Mouse (Mus musculus) lung, embryonic 14.5 days (tissue): Measurements from ENCODE around the gene Trim13. TPM values are rescaled to one million over a fixed set of nuclear protein-coding genes. Genes with fewer than 3 reads are reported as not detected.
A peak's percentile ranks its signal among the peaks of the same experiment; 100 is the strongest.
"Not testable (repeated sequence)": the region's sequence is repeated elsewhere in the genome, so short reads cannot be mapped to it uniquely, and the experiment has no call there.

ENCODE experiments used
- ATAC-seq: fragments of 200-750 bp; cut with Nextera tagmentation; 2 replicates; pipeline ENCODE4 v1.8.0; 2017; ENCODE audit warnings: mild to moderate bottlenecking, moderate TSS enrichment, moderate library complexity; ENCODE audit not compliant: insufficient read depth
- DNase-seq: peaks from one replicate; pipeline ENCODE4 v3.0.0-alpha.2; 2015
- H3K27ac ChIP-seq: fragments of 300-500 bp; sonication (generic); 2 replicates; pipeline ENCODE4 v1.5.1; 2014; ENCODE audit warnings: low read depth, mild to moderate bottlenecking, moderate library complexity
- H3K27me3 ChIP-seq: fragments of 300-500 bp; sonication (generic); 2 replicates; pipeline ENCODE4 v1.6.1; 2014; ENCODE audit warnings: low read length, control low read depth; ENCODE audit not compliant: insufficient read depth
- H3K36me3 ChIP-seq: fragments of 300-500 bp; sonication (generic); 2 replicates; pipeline ENCODE4 v1.6.1; 2014; ENCODE audit warnings: control low read depth; ENCODE audit not compliant: insufficient read depth
- H3K4me1 ChIP-seq: fragments of 300-500 bp; sonication (generic); 2 replicates; pipeline ENCODE4 v1.6.1; 2014; ENCODE audit warnings: antibody characterized with exemption, control low read depth; ENCODE audit not compliant: insufficient read depth
- H3K4me2 ChIP-seq: fragments of 300-500 bp; sonication (generic); 2 replicates; pipeline ENCODE4 v1.6.1; 2014; ENCODE audit warnings: mild to moderate bottlenecking
- H3K4me3 ChIP-seq: fragments of 300-500 bp; sonication (generic); 2 replicates; pipeline ENCODE4 v1.5.1; 2014; ENCODE audit warnings: low read depth, low read length
- H3K9ac ChIP-seq: fragments of 300-500 bp; sonication (generic); 2 replicates; pipeline ENCODE4 v1.6.1; 2014
- H3K9me3 ChIP-seq: fragments of 300-500 bp; sonication (generic); 2 replicates; pipeline ENCODE4 v1.6.1; 2016; ENCODE audit warnings: low read depth, low read length, control low read depth
- CTCF ChIP-seq: IDR thresholded peaks from 2 replicates; pipeline ENCODE4 v1.5.1; 2016; ENCODE audit warnings: antibody characterized with exemption, low read depth
- WGBS: fragments of 180-500 bp; shearing (Covaris S2); extraction: QIAGEN DNeasy Blood & Tissue Kit; methylation state at CpG from one replicate; pipeline ENCODE4 v1.1.7; 2014; 5-methylcytosine and 5-hydroxymethylcytosine counted together
- polyA plus RNA-seq: library from polyadenylated mRNA; unstranded; fragments of >200 nt; fragmentation: Nextera tagmentation; extraction: Ambion mirVana; gene quantifications from 2 replicates; pipeline ENCODE4 v1.2.1, GENCODE M21; 2014

The Trim13 gene
- polyA plus RNA-seq, 1 experiment from 2014 or later: 15.1 TPM

DNA sequence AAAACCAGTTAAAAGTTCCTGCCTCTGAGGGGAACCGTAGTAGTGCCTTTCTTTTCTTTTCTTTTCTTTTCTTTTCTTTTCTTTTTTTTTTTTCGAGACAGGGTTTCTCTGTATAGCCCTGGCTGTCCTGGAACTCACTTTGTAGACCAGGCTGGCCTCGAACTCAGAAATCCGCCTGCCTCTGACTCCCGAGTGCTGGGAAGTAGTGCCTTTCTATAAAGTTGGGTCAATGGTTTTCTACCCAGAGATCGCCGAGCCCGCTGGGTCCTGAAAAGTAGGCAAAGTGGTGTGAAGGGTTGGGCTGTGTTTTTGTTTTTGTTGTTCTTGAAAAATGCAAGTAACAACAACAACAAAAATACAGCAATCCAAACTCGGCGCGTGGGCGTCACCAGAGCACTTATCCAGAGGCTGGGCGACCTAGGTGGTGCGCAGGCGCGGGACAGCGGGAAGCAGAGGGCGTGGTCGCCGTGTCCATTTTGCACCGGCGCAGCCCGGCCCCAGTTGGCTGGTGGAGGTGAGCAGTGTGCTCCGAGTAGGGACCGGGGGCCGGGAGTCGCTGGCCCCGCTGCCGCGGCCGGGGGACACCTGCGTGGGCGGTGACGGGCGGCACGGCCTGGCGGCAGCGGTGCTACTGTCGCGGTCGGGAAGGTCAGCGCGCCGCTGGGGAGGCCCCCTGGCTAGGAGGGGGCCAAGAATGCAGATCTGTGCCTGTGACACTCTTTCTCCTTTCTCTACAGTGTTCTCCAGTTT, 1.2 kb downstream of the Trim13 start:
- peak; percentile 98 for ATAC-seq
- peak; percentile 92 for DNase-seq
- peak overlapping the region; percentile 63 for H3K4me2 ChIP-seq
- TF ChIP-seq CTCF: no peak
- 5% methylated on average over 44 of the region's 44 CpGs for WGBS
- H3K36me3 ChIP-seq: peaks cover 7% of the 10 kb centered on the region; the same call in 1 of the 2 replicates
- H3K9me3 ChIP-seq: no peaks in the 10 kb centered on the region
- peak overlapping the region; percentile 73 for H3K27ac ChIP-seq
- peak overlapping the region; percentile 79 for H3K9ac ChIP-seq
- peaks cover 6% of the 10 kb centered on the region; the same call in 1 of the 2 replicates for H3K4me1 ChIP-seq
- no peaks in the 10 kb centered on the region for H3K27me3 ChIP-seq
- peak overlapping the region; percentile 72 for H3K4me3 ChIP-seq

DNA sequence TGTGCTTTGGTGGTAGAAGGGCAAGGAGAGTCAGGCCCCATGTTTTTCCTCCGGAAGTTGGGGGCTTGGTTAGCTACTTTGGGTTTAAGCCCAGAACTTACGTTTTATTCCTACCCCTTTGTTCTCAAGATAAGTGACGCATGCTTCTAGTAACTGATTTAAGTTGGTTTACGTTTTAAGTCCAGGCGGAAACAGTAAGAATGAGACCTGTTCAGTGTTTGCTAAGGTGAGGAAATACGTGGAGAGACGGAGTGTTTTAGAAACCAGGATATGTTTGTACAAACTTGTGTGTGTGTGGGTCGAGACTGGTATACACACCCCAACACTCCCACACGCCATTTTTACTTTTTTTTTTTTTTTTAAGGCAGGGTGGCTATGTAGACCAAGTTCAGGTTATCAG, 3.3 kb downstream of the Trim13 start:
- no peaks in the 10 kb centered on the region for H3K9me3 ChIP-seq
- no peak for TF ChIP-seq CTCF
- DNase-seq (no peak), ATAC-seq (no peak)
- WGBS: 68% methylated on average over 9 of the region's 9 CpGs
- peaks cover 22% of the 10 kb centered on the region; the same call in 1 of the 2 replicates for H3K36me3 ChIP-seq
- H3K4me1 ChIP-seq: peaks cover 6% of the 10 kb centered on the region; the same call in 1 of the 2 replicates
- no peaks in the 10 kb centered on the region for H3K27me3 ChIP-seq
- H3K9ac ChIP-seq: no peak overlapping the region
- no peak overlapping the region for H3K4me3 ChIP-seq
- no peak overlapping the region for H3K27ac ChIP-seq
- no peak overlapping the region for H3K4me2 ChIP-seq

DNA sequence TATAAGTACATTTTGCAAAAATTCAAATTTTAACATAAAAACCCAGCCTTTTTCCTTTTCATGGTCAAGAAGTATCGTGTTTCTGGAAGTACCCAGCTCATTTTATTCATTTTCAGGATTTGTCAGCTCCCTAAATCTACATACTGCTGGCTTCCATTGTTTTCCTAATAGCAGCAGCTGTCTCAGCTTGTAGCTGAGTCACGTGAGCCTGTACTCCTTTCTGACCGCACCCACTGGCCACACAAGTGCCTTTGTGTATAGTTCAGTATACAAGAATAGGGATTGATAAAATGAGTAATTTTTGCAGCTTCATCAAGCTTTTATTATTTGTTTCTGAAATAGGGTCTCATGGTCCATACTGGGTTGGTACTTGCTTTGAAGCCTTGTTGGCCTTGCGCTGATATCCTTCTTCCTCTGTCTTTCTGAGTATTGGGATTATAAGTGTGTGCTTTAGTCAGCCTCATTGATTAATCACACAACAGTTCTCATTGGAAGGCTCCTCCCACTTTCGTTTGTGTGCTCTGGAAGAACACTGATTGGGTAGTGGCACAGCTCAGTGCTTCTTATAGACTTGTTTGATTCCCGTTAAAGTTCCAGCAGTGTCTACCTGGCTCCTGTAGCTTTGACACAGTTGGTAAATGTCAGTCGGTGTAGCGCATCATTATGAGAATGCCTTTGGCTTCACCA, 5.2 kb downstream of the Trim13 start:
- 81% methylated on average over 8 of the region's 8 CpGs for WGBS
- ATAC-seq (no peak), DNase-seq (no peak)
- Histone ChIP-seq H3K36me3 (peaks cover 24% of the 10 kb centered on the region; the same call in 1 of the 2 replicates), H3K4me2 (no peak overlapping the region), H3K9me3 (no peaks in the 10 kb centered on the region), H3K4me3 (no peak overlapping the region), H3K27me3 (no peaks in the 10 kb centered on the region), H3K9ac (no peak overlapping the region), H3K4me1 (peaks cover 6% of the 10 kb centered on the region; the same call in 1 of the 2 replicates), H3K27ac (no peak overlapping the region)
- no peak for TF ChIP-seq CTCF

DNA sequence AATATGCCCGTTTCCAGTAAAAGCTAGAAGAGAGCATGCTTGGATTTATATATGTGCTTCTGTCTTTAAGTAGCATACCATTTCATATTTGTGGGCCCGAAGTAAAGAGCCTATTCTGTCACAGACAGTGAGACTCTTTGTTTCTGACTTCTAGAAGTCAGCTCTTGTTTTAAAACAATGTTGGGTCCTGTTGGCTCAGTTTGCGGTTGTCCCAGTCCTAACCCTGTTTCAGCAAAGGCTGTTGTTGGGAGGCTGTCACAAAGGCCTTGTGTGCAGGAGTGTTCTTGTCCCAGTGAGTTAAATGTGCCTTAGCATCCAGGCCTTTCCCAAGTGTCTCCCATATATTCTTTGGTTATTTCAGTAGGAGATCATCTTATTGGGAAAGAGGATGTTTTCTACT, 6.0 kb downstream of the Trim13 start:
- H3K27me3 ChIP-seq: no peaks in the 10 kb centered on the region
- H3K4me2 ChIP-seq: no peak overlapping the region
- peaks cover 24% of the 10 kb centered on the region; the same call in 1 of the 2 replicates for H3K36me3 ChIP-seq
- no peaks in the 10 kb centered on the region for H3K9me3 ChIP-seq
- no peak overlapping the region for H3K4me3 ChIP-seq
- DNase-seq (no peak), ATAC-seq (no peak)
- TF ChIP-seq CTCF: no peak
- H3K4me1 ChIP-seq: peaks cover 6% of the 10 kb centered on the region; the same call in 1 of the 2 replicates
- WGBS: 81% methylated on average over 3 of the region's 3 CpGs
- H3K9ac ChIP-seq: no peak overlapping the region
- no peak overlapping the region for H3K27ac ChIP-seq

DNA sequence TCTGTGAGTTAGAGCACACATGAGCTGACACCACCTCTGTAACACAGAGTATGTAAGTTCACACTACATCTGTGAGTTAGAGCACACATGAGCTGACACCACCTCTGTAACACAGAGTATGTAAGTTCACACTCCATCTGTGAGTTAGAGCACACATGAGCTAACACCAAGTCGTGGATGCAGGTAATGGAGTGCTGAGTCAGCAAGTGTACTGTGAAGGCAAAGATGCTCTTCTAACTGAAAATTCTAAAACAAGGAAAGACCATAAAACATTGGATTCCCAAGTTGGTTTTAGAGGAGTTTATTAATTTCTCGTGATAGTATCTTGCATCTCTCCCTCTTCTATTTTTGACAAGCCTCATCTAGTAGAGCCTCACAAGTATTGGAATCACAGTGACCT, 8.0 kb downstream of the Trim13 start:
- 79% methylated on average over 2 of the region's 2 CpGs for WGBS
- not testable (repeated sequence) for H3K9ac ChIP-seq, H3K27ac ChIP-seq, H3K4me1 ChIP-seq, H3K4me3 ChIP-seq, H3K4me2 ChIP-seq, ATAC-seq, DNase-seq, H3K27me3 ChIP-seq, H3K9me3 ChIP-seq
- H3K36me3 ChIP-seq: peaks cover 24% of the 10 kb centered on the region; the same call in 1 of the 2 replicates

DNA sequence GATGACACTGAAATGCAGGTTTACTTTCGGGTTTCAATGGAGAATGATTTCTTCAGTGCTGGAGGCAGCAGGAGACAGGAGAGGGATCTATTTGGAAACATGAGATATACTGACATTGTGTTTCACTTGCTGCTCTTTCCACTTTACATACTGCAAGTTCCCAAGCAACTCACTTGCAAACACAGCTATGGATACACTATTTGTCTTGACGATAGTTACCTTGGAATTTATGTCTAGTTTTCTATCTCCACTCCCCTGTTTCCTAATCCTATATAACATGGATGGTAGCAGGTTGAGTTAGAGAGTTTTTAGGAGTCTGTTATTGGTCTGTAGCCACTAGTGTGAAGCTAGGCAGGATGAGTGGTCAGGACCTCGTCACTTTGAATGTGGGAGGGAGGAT, 9.1 kb downstream of the Trim13 start, which contains the start of gene Kcnrg:
Gene Kcnrg, plus strand, starts transcription at position 301 of the 400 bp plus-strand sequence.
- H3K27me3 ChIP-seq: no peaks in the 10 kb centered on the region
- no peaks in the 10 kb centered on the region for H3K4me1 ChIP-seq
- H3K9ac ChIP-seq: no peak within 1 kb of the TSS
- ATAC-seq: no peak
- WGBS: 82% methylated on average over 3 of the region's 3 CpGs
- no peak for DNase-seq
- H3K36me3 ChIP-seq: peaks cover 19% of the 10 kb centered on the region; the same call in 1 of the 2 replicates
- no peak within 1 kb of the TSS for H3K4me3 ChIP-seq
- TF ChIP-seq CTCF: no peak
- H3K27ac ChIP-seq: no peak within 1 kb of the TSS
- no peaks in the 10 kb centered on the region for H3K9me3 ChIP-seq
- H3K4me2 ChIP-seq: no peak within 1 kb of the TSS

DNA sequence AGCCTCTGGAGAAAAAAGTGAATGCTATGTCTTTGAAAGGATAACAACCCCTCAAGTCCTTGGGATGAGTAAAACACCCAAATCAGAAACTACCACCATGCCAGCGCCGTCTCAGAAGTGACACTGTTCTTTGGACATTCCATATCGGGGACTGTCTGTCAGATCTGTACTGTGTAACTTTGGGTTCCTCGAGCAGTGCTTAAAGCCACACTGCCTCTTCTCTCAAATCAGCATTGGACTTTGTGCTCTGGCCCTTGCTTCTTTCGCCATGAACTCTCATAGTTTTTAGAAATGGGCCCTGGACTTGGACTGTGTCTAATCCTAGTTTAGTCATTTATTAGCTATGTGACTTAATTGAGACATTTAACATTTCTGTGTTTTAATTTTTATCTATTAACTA, 13.7 kb downstream of the Trim13 start:
- Histone ChIP-seq H3K27me3 (no peaks in the 10 kb centered on the region), H3K4me3 (no peak overlapping the region), H3K4me1 (no peaks in the 10 kb centered on the region), H3K9me3 (no peaks in the 10 kb centered on the region), H3K9ac (no peak overlapping the region), H3K27ac (no peak overlapping the region), H3K36me3 (no peaks in the 10 kb centered on the region), H3K4me2 (no peak overlapping the region)
- no peak for ATAC-seq
- 95% methylated on average over 5 of the region's 5 CpGs for WGBS
- DNase-seq: no peak
- no peak for TF ChIP-seq CTCF
